Mouse (Mus musculus): ENCODE results near the gene Gsdma3. TPM values are rescaled to one million over a fixed set of nuclear protein-coding genes. Genes with fewer than 3 reads are reported as not detected.
A peak's percentile ranks its signal among the peaks of the same experiment; 100 is the strongest.

Gene Gsdma3
- polyA plus RNA-seq, 1 experiment from 2014 or later, result not detected

DNA sequence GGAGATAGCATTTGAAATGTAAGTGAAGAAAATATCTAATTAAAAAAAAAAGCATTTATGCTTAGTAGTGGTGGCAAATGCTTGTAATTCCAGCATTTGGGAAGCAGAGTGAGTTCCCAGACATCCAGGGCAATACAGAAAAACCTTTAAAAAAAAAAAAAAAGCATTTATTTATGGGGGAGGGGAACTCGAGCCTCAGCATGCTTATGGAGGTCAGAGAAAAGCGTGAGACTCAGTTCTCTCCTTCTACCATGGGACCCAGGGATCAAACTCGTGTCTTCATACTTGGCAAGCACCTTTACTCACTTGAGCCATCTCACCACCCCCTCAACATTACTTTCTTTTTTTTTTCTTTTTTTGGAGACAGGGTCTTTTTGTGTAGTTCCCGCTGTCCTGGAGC is 55.0 kb downstream of the Gsdma3 start:
- H3K4me1 ChIP-seq (replicated peaks; ENCODE audit: control insufficient read depth, insufficient read depth), result no peaks in the 10 kb centered on the region
- DNase-seq (ENCODE audit: low spot score) (no peak), ATAC-seq (ENCODE audit: low FRiP score, low TSS enrichment) (no peak)
- no peak overlapping the region; the same call in 1 of the 2 replicates for H3K4me2 ChIP-seq (replicated peaks; ENCODE audit: low read depth)
- H3K27ac ChIP-seq (replicated peaks), result no peak overlapping the region
- no peaks in the 10 kb centered on the region for H3K9me3 ChIP-seq (ENCODE audit: control insufficient read depth, low read length)
- H3K27me3 ChIP-seq (ENCODE audit: control insufficient read depth, insufficient read depth, low read length), result no peaks in the 10 kb centered on the region
- no peak overlapping the region for H3K9ac ChIP-seq (ENCODE audit: low read length)
- H3K4me3 ChIP-seq (ENCODE audit: low read depth, low read length), result no peak overlapping the region
- 82% methylated on average over 4 of the region's 4 CpGs for WGBS
- peaks cover 13% of the 10 kb centered on the region for H3K36me3 ChIP-seq (ENCODE audit: control insufficient read depth, insufficient read depth, low read length)
- no peak for TF ChIP-seq CTCF (IDR thresholded peaks at IDR 0.05; ENCODE audit: low read depth)
- no peak for TF ChIP-seq EP300 (optimal IDR thresholded peaks at IDR 0.05)

DNA sequence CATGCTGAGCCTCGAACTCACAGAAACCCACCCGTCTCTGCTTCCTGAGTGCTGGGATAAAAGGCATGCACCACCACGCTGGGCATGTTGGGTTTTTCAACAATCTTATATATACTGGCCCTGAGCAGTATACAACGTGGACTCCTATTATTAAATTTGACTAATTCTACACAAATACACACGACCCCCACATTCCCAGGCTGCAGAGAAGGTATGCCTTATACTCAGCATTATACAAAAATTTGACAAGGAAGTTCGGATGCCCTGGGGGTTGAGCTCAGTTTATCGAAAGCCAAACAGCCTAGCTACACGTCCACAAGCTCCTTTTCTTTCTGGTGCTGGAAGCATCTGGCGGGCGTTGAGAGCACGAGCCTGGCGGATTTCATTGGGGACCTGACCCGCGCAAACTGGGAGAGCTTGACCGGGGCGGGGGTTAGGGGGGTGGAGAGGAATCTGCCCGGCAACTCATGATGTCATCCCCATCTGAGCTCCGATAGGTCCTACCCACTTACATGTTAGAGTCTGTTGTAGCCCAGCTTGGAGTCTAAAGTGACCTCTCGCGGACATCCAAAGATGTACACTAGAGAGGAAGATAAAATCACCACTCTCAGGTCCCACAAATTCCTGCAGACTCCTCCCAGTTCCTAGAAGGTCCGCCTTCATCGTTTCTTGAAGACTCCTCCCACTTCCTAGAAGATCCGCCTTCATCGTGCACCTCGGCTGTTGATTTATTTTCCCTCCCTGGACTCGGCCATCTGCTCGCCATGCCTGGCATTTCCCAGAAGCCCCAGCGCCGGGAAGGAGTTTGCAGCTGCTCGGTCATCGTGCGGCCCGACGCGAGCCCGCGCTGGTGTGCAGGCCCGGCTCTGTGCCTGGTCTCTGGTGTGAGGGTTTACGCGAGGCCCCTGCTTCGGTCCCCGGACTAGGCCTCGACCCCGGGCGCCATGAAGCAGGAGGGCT is 55.9 kb downstream of the Gsdma3 start, which contains the start of gene Psmd3:
Psmd3 (plus strand) TSS at position 769 of the 960 bp plus-strand sequence.
- Histone ChIP-seq H3K27me3 (ENCODE audit: control insufficient read depth, insufficient read depth, low read length) (no peaks in the 10 kb centered on the region), H3K4me1 (replicated peaks; ENCODE audit: control insufficient read depth, insufficient read depth) (no peaks in the 10 kb centered on the region), H3K9me3 (ENCODE audit: control insufficient read depth, low read length) (no peaks in the 10 kb centered on the region), H3K9ac (ENCODE audit: low read length) (peak within 1 kb of the TSS; percentile 99), H3K4me3 (ENCODE audit: low read depth, low read length) (peak within 1 kb of the TSS; percentile 92), H3K27ac (replicated peaks) (peak within 1 kb of the TSS; percentile 85), H3K4me2 (replicated peaks; ENCODE audit: low read depth) (peak within 1 kb of the TSS; percentile 53), H3K36me3 (ENCODE audit: control insufficient read depth, insufficient read depth, low read length) (peaks cover 15% of the 10 kb centered on the region)
- TF ChIP-seq EP300 (optimal IDR thresholded peaks at IDR 0.05) (no peak), CTCF (IDR thresholded peaks at IDR 0.05; ENCODE audit: low read depth) (peak; percentile 70)
- WGBS, result 3% methylated on average over 45 of the region's 45 CpGs
- ATAC-seq (ENCODE audit: low FRiP score, low TSS enrichment) (peak; percentile 95), DNase-seq (ENCODE audit: low spot score) (peak; percentile 97)

DNA sequence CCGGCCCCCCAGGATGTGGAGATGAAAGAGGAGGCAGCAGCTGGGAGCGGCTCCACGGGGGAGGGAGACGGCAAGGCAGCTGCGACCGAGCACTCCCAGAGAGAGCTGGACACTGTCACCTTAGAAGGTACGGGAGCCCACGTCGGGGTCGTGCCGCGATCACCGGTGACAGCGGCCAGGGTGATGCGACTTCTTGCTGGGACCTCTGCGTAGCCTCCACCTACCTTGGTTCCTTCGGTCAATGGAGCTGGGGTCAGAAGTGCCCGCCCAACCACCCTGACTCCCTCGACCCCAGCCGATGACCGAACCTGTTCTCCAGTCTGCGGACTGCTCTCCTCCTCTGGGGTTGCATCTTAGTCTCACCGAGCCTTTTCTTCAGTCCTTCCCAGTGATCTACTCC is 56.7 kb downstream of the Gsdma3 start:
- H3K9ac ChIP-seq (ENCODE audit: low read length), result peak overlapping the region; percentile 99
- peak overlapping the region; percentile 92 for H3K4me3 ChIP-seq (ENCODE audit: low read depth, low read length)
- ATAC-seq (ENCODE audit: low FRiP score, low TSS enrichment), result peak; percentile 21
- peak overlapping the region; percentile 53 for H3K4me2 ChIP-seq (replicated peaks; ENCODE audit: low read depth)
- H3K9me3 ChIP-seq (ENCODE audit: control insufficient read depth, low read length), result no peaks in the 10 kb centered on the region
- H3K27ac ChIP-seq (replicated peaks), result peak overlapping the region; percentile 85
- WGBS, result under 1% methylated on average over 23 of the region's 23 CpGs
- DNase-seq (ENCODE audit: low spot score), result no peak
- H3K36me3 ChIP-seq (ENCODE audit: control insufficient read depth, insufficient read depth, low read length), result peaks cover 18% of the 10 kb centered on the region
- no peak for TF ChIP-seq CTCF (IDR thresholded peaks at IDR 0.05; ENCODE audit: low read depth)
- no peak for TF ChIP-seq EP300 (optimal IDR thresholded peaks at IDR 0.05)
- H3K4me1 ChIP-seq (replicated peaks; ENCODE audit: control insufficient read depth, insufficient read depth), result no peaks in the 10 kb centered on the region
- no peaks in the 10 kb centered on the region for H3K27me3 ChIP-seq (ENCODE audit: control insufficient read depth, insufficient read depth, low read length)

DNA sequence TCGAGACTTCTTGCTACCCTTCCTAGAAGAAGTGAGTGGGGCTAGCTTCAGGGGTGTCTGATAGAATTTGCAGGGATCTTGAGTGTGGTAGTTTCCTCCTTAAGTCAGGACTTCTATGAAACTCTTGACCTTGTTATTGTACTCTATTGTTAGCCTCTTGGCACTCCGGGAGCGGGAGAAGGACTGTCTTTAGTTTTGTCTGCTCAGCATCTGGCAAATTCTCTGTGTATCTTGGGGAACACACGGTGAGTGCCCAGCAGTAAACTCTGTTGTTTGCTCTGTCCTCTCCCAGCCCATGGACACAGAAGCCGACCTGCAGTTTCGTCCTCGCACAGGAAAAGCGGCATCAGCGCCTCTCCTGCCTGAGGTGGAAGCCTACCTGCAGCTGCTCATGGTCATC is 59.5 kb downstream of the Gsdma3 start:
- H3K27ac ChIP-seq (replicated peaks), result no peak overlapping the region
- no peaks in the 10 kb centered on the region for H3K27me3 ChIP-seq (ENCODE audit: control insufficient read depth, insufficient read depth, low read length)
- H3K4me1 ChIP-seq (replicated peaks; ENCODE audit: control insufficient read depth, insufficient read depth), result no peaks in the 10 kb centered on the region
- DNase-seq (ENCODE audit: low spot score) (no peak), ATAC-seq (ENCODE audit: low FRiP score, low TSS enrichment) (no peak)
- no peak overlapping the region for H3K4me2 ChIP-seq (replicated peaks; ENCODE audit: low read depth)
- 85% methylated on average over 9 of the region's 9 CpGs for WGBS
- no peaks in the 10 kb centered on the region for H3K9me3 ChIP-seq (ENCODE audit: control insufficient read depth, low read length)
- peaks cover 31% of the 10 kb centered on the region for H3K36me3 ChIP-seq (ENCODE audit: control insufficient read depth, insufficient read depth, low read length)
- H3K4me3 ChIP-seq (ENCODE audit: low read depth, low read length), result no peak overlapping the region
- H3K9ac ChIP-seq (ENCODE audit: low read length), result no peak overlapping the region
- TF ChIP-seq CTCF (IDR thresholded peaks at IDR 0.05; ENCODE audit: low read depth), result no peak
- no peak for TF ChIP-seq EP300 (optimal IDR thresholded peaks at IDR 0.05)

DNA sequence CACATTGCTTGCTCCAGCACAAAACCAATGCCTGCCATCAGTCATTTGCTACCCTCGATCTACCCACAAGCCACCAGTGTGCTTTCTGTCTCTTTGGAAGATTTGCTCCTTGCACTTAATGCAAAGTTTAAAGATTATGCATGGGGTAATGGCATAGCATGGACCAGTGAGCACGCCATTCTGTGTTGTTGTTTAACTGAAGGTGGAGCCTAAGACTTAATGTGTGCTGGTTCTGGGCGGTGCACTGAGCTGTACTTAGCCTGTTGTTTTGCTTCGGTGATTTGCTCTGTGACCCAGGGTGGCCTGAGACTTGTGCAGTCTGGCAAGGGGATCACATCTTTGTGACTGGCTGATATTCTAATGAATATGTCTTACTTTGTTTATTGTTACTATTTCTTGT is 60.8 kb downstream of the Gsdma3 start:
- WGBS, result 54% methylated on average over 4 of the region's 4 CpGs
- DNase-seq (ENCODE audit: low spot score), result no peak

More for the DNA sequence above, 60.8 kb downstream of the Gsdma3 start:
- H3K4me2 ChIP-seq (replicated peaks; ENCODE audit: low read depth), result no peak overlapping the region
- no peak for ATAC-seq (ENCODE audit: low FRiP score, low TSS enrichment)
- H3K4me1 ChIP-seq (replicated peaks; ENCODE audit: control insufficient read depth, insufficient read depth), result no peaks in the 10 kb centered on the region
- H3K9ac ChIP-seq (ENCODE audit: low read length), result no peak overlapping the region
- H3K36me3 ChIP-seq (ENCODE audit: control insufficient read depth, insufficient read depth, low read length), result peaks cover 40% of the 10 kb centered on the region
- no peaks in the 10 kb centered on the region for H3K9me3 ChIP-seq (ENCODE audit: control insufficient read depth, low read length)
- H3K4me3 ChIP-seq (ENCODE audit: low read depth, low read length), result no peak overlapping the region
- no peaks in the 10 kb centered on the region for H3K27me3 ChIP-seq (ENCODE audit: control insufficient read depth, insufficient read depth, low read length)
- H3K27ac ChIP-seq (replicated peaks), result no peak overlapping the region
- TF ChIP-seq EP300 (optimal IDR thresholded peaks at IDR 0.05) (no peak), CTCF (IDR thresholded peaks at IDR 0.05; ENCODE audit: low read depth) (no peak)

Other genes with a start within 250 kb of the Gsdma3 start
- 0.13 and 0.38 TPM in 2 replicates for gene Tcap, start 242.5 kb upstream of the Gsdma3 start, polyA plus RNA-seq (2015; fragmentation: Nextera tagmentation; extraction: Ambion mirVana)
- not detected in 2 replicates for gene Pnmt, start 239.9 kb upstream of the Gsdma3 start, polyA plus RNA-seq (2015; fragmentation: Nextera tagmentation; extraction: Ambion mirVana)
- gene Pgap3, start 225.9 kb upstream of the Gsdma3 start, polyA plus RNA-seq (2015; fragmentation: Nextera tagmentation; extraction: Ambion mirVana), result 11.0 and 13.4 TPM in 2 replicates
- gene Erbb2, start 213.9 kb upstream of the Gsdma3 start, polyA plus RNA-seq (2015; fragmentation: Nextera tagmentation; extraction: Ambion mirVana), result 26.9 and 30.7 TPM in 2 replicates
- gene Mien1, start 187.4 kb upstream of the Gsdma3 start, polyA plus RNA-seq (2015; fragmentation: Nextera tagmentation; extraction: Ambion mirVana), result 133 and 142 TPM in 2 replicates
- 23.0 and 23.8 TPM in 2 replicates for gene Grb7, start 180.0 kb upstream of the Gsdma3 start, polyA plus RNA-seq (2015; fragmentation: Nextera tagmentation; extraction: Ambion mirVana)
- 0.15 and 0.19 TPM in 2 replicates for gene Ikzf3, start 80.3 kb upstream of the Gsdma3 start, polyA plus RNA-seq (2015; fragmentation: Nextera tagmentation; extraction: Ambion mirVana)
- 0.10 and 0.16 TPM in 2 replicates for gene Zpbp2, start 75.3 kb upstream of the Gsdma3 start, polyA plus RNA-seq (2015; fragmentation: Nextera tagmentation; extraction: Ambion mirVana)
- gene Ormdl3, start 39.0 kb upstream of the Gsdma3 start, polyA plus RNA-seq (2015; fragmentation: Nextera tagmentation; extraction: Ambion mirVana), result 31.1 TPM in 2 replicates
- not detected in 2 replicates for gene Lrrc3c, start 28.1 kb upstream of the Gsdma3 start, polyA plus RNA-seq (2015; fragmentation: Nextera tagmentation; extraction: Ambion mirVana)
- 0.81 and 0.82 TPM in 2 replicates for gene Gm12355, start 699 bp upstream of the Gsdma3 start, polyA plus RNA-seq (2015; fragmentation: Nextera tagmentation; extraction: Ambion mirVana)
- 81.0 and 91.9 TPM in 2 replicates for gene Gsdma2, start 20.4 kb downstream of the Gsdma3 start, polyA plus RNA-seq (2015; fragmentation: Nextera tagmentation; extraction: Ambion mirVana)
- 79.6 and 83.7 TPM in 2 replicates for gene Gsdma, start 38.0 kb downstream of the Gsdma3 start, polyA plus RNA-seq (2015; fragmentation: Nextera tagmentation; extraction: Ambion mirVana)
- gene Psmd3, start 56.2 kb downstream of the Gsdma3 start, polyA plus RNA-seq (2015; fragmentation: Nextera tagmentation; extraction: Ambion mirVana), result 120 and 122 TPM in 2 replicates
- 0.08 and 0.11 TPM in 2 replicates for gene Csf3, start 74.9 kb downstream of the Gsdma3 start, polyA plus RNA-seq (2015; fragmentation: Nextera tagmentation; extraction: Ambion mirVana)
- 16.5 and 18.7 TPM in 2 replicates for gene Med24, start 103.1 kb downstream of the Gsdma3 start, polyA plus RNA-seq (2015; fragmentation: Nextera tagmentation; extraction: Ambion mirVana)
- 24.0 and 24.5 TPM in 2 replicates for gene Thra, start 114.3 kb downstream of the Gsdma3 start, polyA plus RNA-seq (2015; fragmentation: Nextera tagmentation; extraction: Ambion mirVana)
- 7.5 and 7.9 TPM in 2 replicates for gene Nr1d1, start 149.0 kb downstream of the Gsdma3 start, polyA plus RNA-seq (2015; fragmentation: Nextera tagmentation; extraction: Ambion mirVana)
- gene Msl1, start 169.2 kb downstream of the Gsdma3 start, polyA plus RNA-seq (2015; fragmentation: Nextera tagmentation; extraction: Ambion mirVana), result 11.3 and 13.8 TPM in 2 replicates
- gene Casc3, start 178.5 kb downstream of the Gsdma3 start, polyA plus RNA-seq (2015; fragmentation: Nextera tagmentation; extraction: Ambion mirVana), result 12.4 and 14.8 TPM in 2 replicates
- gene Rapgefl1, start 210.4 kb downstream of the Gsdma3 start, polyA plus RNA-seq (2015; fragmentation: Nextera tagmentation; extraction: Ambion mirVana), result 6.9 and 7.7 TPM in 2 replicates
- 4.9 and 5.3 TPM in 2 replicates for gene Wipf2, start 237.3 kb downstream of the Gsdma3 start, polyA plus RNA-seq (2015; fragmentation: Nextera tagmentation; extraction: Ambion mirVana)